In genomic region chr2:90846955-90847680, GRCm38 (mm10) we compare ENCODE assay signal across 8 mouse cellular contexts. TPM values are rescaled to one million over a fixed set of nuclear protein-coding genes. Genes with fewer than 3 reads are reported as not detected.
A peak's percentile ranks its signal among the peaks of the same experiment; 100 is the strongest.
DNase-seq lines count a peak whose midpoint lies in the region; ATAC-seq and TF ChIP-seq lines count a peak whose summit lies in the region.

Mtch2 (plus strand) TSS chr2:90847155.

- TF ChIP-seq CTCF in E14TG2a.4 (conservative IDR thresholded peaks at IDR 0.05; ENCODE audit: low read length), result no peak
- TF ChIP-seq CTCF in heart, postnatal 0 days (IDR thresholded peaks at IDR 0.05; ENCODE audit: low read depth), result no peak
- TF ChIP-seq CTCF in testis, adult 2 months (IDR thresholded peaks at IDR 0.05; ENCODE audit: control insufficient read depth, insufficient read depth, insufficient replicate concordance, low read depth, low read length), result peak; percentile 7; the same call in 1 of the 2 replicates

- H3K4me3 ChIP-seq in E14TG2a.4 (replicated peaks; ENCODE audit: low read length), result peak within 1 kb of the TSS; percentile 95
- H3K4me3 ChIP-seq in forebrain, embryonic 12.5 days (replicated peaks), result peak within 1 kb of the TSS; percentile 68
- H3K4me3 ChIP-seq in heart, postnatal 0 days (ENCODE audit: low read depth, low read length), result peak within 1 kb of the TSS; percentile 93
- H3K4me3 ChIP-seq in liver, embryonic 16.5 days (ENCODE audit: low read depth, low read length), result peak within 1 kb of the TSS; percentile 83
- peak within 1 kb of the TSS; percentile 81 for H3K4me3 ChIP-seq in neural tube, embryonic 13.5 days
- H3K4me3 ChIP-seq in testis, adult 2 months (ENCODE audit: control insufficient read depth, low read depth, low read length), result peak within 1 kb of the TSS; percentile 99

- WGBS in forebrain, embryonic 12.5 days, result under 1% methylated on average over 60 of the region's 67 CpGs
- WGBS in heart, postnatal 0 days, result under 1% methylated on average over 66 of the region's 67 CpGs
- under 1% methylated on average over 61 of the region's 67 CpGs for WGBS in liver, embryonic 16.5 days (ENCODE audit: insufficient replicate concordance)
- under 1% methylated on average over 67 of the region's 67 CpGs for whole genome bisulfite sequencing in neural tube, embryonic 13.5 days

- no peaks in the 10 kb centered on the region for H3K9me3 ChIP-seq in E14TG2a.4 (ENCODE audit: low read length)
- no peaks in the 10 kb centered on the region for H3K9me3 ChIP-seq in forebrain, embryonic 12.5 days
- no peaks in the 10 kb centered on the region for H3K9me3 ChIP-seq in heart, postnatal 0 days (replicated peaks; ENCODE audit: control insufficient read depth, low read length)
- no peaks in the 10 kb centered on the region for H3K9me3 ChIP-seq in liver, embryonic 16.5 days (replicated peaks; ENCODE audit: control insufficient read depth, low read length)
- H3K9me3 ChIP-seq in neural tube, embryonic 13.5 days, result no peaks in the 10 kb centered on the region

- peak; percentile 95 for TF ChIP-seq POLR2A in testis, adult 2 months (IDR thresholded peaks at IDR 0.05; ENCODE audit: control insufficient read depth, low read depth, low read length)

- ATAC-seq in forebrain, embryonic 12.5 days (ENCODE audit: low FRiP score), result peak; percentile 96
- ATAC-seq in heart, postnatal 0 days (ENCODE audit: insufficient read depth, low read depth), result peak; percentile 97
- peak; percentile 96 for ATAC-seq in liver, embryonic 16.5 days (ENCODE audit: low read depth)
- peak; percentile 97 for ATAC-seq in neural tube, embryonic 13.5 days (ENCODE audit: low read depth)

- H3K4me2 ChIP-seq in forebrain, embryonic 12.5 days, result peak within 1 kb of the TSS; percentile 54
- H3K4me2 ChIP-seq in heart, postnatal 0 days (ENCODE audit: low read depth, low read length), result peak within 1 kb of the TSS; percentile 79
- peak within 1 kb of the TSS; percentile 96 for H3K4me2 ChIP-seq in liver, embryonic 16.5 days (ENCODE audit: low read depth, low read length)
- peak within 1 kb of the TSS; percentile 60 for H3K4me2 ChIP-seq in neural tube, embryonic 13.5 days

- peaks cover 33% of the 10 kb centered on the region for H3K36me3 ChIP-seq in E14TG2a.4 (ENCODE audit: insufficient read depth, low read length)
- H3K36me3 ChIP-seq in forebrain, embryonic 12.5 days (replicated peaks), result peaks cover 26% of the 10 kb centered on the region
- H3K36me3 ChIP-seq in heart, postnatal 0 days (replicated peaks; ENCODE audit: control insufficient read depth, insufficient read depth, low read length), result peaks cover 28% of the 10 kb centered on the region
- peaks cover 10% of the 10 kb centered on the region for H3K36me3 ChIP-seq in liver, embryonic 16.5 days (ENCODE audit: control insufficient read depth, insufficient read depth)
- peaks cover 21% of the 10 kb centered on the region for H3K36me3 ChIP-seq in neural tube, embryonic 13.5 days
- H3K36me3 ChIP-seq in testis, adult 2 months (ENCODE audit: control insufficient read depth, insufficient read depth, low read length), result no peaks in the 10 kb centered on the region; the same call in none of the 2 replicates

- TF ChIP-seq EP300 in heart, postnatal 0 days (IDR thresholded peaks at IDR 0.05; ENCODE audit: low read depth), result no peak; the same call in 1 of the 2 replicates

- H3K27ac ChIP-seq in forebrain, embryonic 12.5 days, result peak within 1 kb of the TSS; percentile 88
- H3K27ac ChIP-seq in heart, postnatal 0 days (ENCODE audit: low read depth), result peak within 1 kb of the TSS; percentile 92
- peak within 1 kb of the TSS; percentile 79 for H3K27ac ChIP-seq in liver, embryonic 16.5 days (ENCODE audit: low read length)
- peak within 1 kb of the TSS; percentile 93 for H3K27ac ChIP-seq in neural tube, embryonic 13.5 days (replicated peaks)
- H3K27ac ChIP-seq in testis, adult 2 months (ENCODE audit: control insufficient read depth, insufficient read depth, low read depth, low read length), result peak within 1 kb of the TSS; percentile 100

- DNase-seq in c-Kit-positive CD71-positive TER-119-positive erythroid progenitor cells, embryonic 14.5 days (ENCODE audit: low spot score), result peak; percentile 96
- DNase-seq in heart, postnatal 0 days (ENCODE audit: low spot score), result peak; percentile 97
- DNase-seq in kidney, postnatal 4 days, result peak; percentile 99

- H3K4me1 ChIP-seq in E14TG2a.4 (replicated peaks; ENCODE audit: low read depth, low read length), result peaks cover 34% of the 10 kb centered on the region
- peaks cover 24% of the 10 kb centered on the region for H3K4me1 ChIP-seq in forebrain, embryonic 12.5 days
- peaks cover 14% of the 10 kb centered on the region for H3K4me1 ChIP-seq in heart, postnatal 0 days (ENCODE audit: control insufficient read depth, insufficient read depth)
- peaks cover 17% of the 10 kb centered on the region for H3K4me1 ChIP-seq in liver, embryonic 16.5 days (ENCODE audit: control insufficient read depth, low read depth, low read length)
- peaks cover 34% of the 10 kb centered on the region for H3K4me1 ChIP-seq in neural tube, embryonic 13.5 days (replicated peaks)
- H3K4me1 ChIP-seq in testis, adult 2 months (ENCODE audit: control insufficient read depth, insufficient read depth, low read length), result peaks cover 3% of the 10 kb centered on the region

- no peaks in the 10 kb centered on the region for H3K27me3 ChIP-seq in E14TG2a.4 (ENCODE audit: insufficient read depth, low read length)
- no peaks in the 10 kb centered on the region for H3K27me3 ChIP-seq in forebrain, embryonic 12.5 days
- no peaks in the 10 kb centered on the region for H3K27me3 ChIP-seq in heart, postnatal 0 days (ENCODE audit: control insufficient read depth, insufficient read depth, low read length)
- no peaks in the 10 kb centered on the region for H3K27me3 ChIP-seq in liver, embryonic 16.5 days (ENCODE audit: control insufficient read depth, insufficient read depth, low read depth, low read length)
- H3K27me3 ChIP-seq in neural tube, embryonic 13.5 days, result no peaks in the 10 kb centered on the region
- H3K27me3 ChIP-seq in testis, adult 2 months (ENCODE audit: control insufficient read depth, insufficient read depth, low read length), result no peaks in the 10 kb centered on the region

- H3K9ac ChIP-seq in forebrain, embryonic 12.5 days, result peak within 1 kb of the TSS; percentile 90
- peak within 1 kb of the TSS; percentile 91 for H3K9ac ChIP-seq in heart, postnatal 0 days (replicated peaks; ENCODE audit: low read depth, low read length)
- H3K9ac ChIP-seq in liver, embryonic 16.5 days (ENCODE audit: low read depth, low read length), result peak within 1 kb of the TSS; percentile 88
- peak within 1 kb of the TSS; percentile 85 for H3K9ac ChIP-seq in neural tube, embryonic 13.5 days

RNA-seq across cellular contexts. Expression of gene Mtch2, which starts in this region (rescaled TPM):
- 214 and 215 TPM in 2 replicates for polyA plus RNA-seq in forebrain, embryonic 12.5 days (2016; fragmentation: Nextera tagmentation; extraction: Ambion mirVana)
- 181 and 206 TPM in 2 replicates for total RNA-seq in heart, postnatal 0 days (2014; rRNA removed; ENCODE audit: low replicate concordance)
- polyA plus RNA-seq in heart, postnatal 0 days (2015; fragmentation: Nextera tagmentation; extraction: Ambion mirVana), result 246 and 266 TPM in 2 replicates
- 109 and 117 TPM in 2 replicates for polyA plus RNA-seq in liver, embryonic 16.5 days (2015; fragmentation: Nextera tagmentation; extraction: Ambion mirVana)
- polyA plus RNA-seq in neural tube, embryonic 13.5 days (2015; fragmentation: Nextera tagmentation; extraction: Ambion mirVana), result 257 and 263 TPM in 2 replicates
- 352 and 495 TPM in 2 replicates for polyA plus RNA-seq in testis, adult 2 months (2012; rRNA removed)

Comparison
In these comparisons a context has a peak if more than half of its experiments do, and no peak if none do; other contexts are left out.
1. Peak in every context shown above with its lines: DNase-seq, ATAC-seq, H3K4me3 ChIP-seq and H3K27ac ChIP-seq.